8 mouse cellular contexts compared by ENCODE assay signal in genomic region chr12:100187756-100188430, GRCm38 (mm10). TPM values are rescaled to one million over a fixed set of nuclear protein-coding genes. Genes with fewer than 3 reads are reported as not detected.
DNase-seq lines count a peak whose midpoint lies in the region; ATAC-seq and TF ChIP-seq lines count a peak whose summit lies in the region.

No protein-coding gene starts in this region.

- H3ac ChIP-seq in C2C12 (ENCODE audit: control insufficient read depth, insufficient read length, low read depth): peak overlapping the region; percentile 71

- no peaks in the 10 kb centered on the region for H3K9me3 ChIP-seq in embryonic facial prominence, embryonic 10.5 days
- no peaks in the 10 kb centered on the region for H3K9me3 ChIP-seq in hindbrain, embryonic 15.5 days
- H3K9me3 ChIP-seq in liver, embryonic 11.5 days (ENCODE audit: control insufficient read depth, low read length): peaks cover 3% of the 10 kb centered on the region; the same call in 1 of the 2 replicates
- no peaks in the 10 kb centered on the region for H3K9me3 ChIP-seq in neural tube, embryonic 14.5 days (ENCODE audit: control insufficient read depth, low read length)

- H3K36me3 ChIP-seq in C2C12 (ENCODE audit: control insufficient read depth, insufficient read depth): no peaks in the 10 kb centered on the region
- H3K36me3 ChIP-seq in embryonic facial prominence, embryonic 10.5 days (replicated peaks): no peaks in the 10 kb centered on the region
- H3K36me3 ChIP-seq in hindbrain, embryonic 15.5 days: no peaks in the 10 kb centered on the region
- no peaks in the 10 kb centered on the region for H3K36me3 ChIP-seq in liver, embryonic 11.5 days (ENCODE audit: control insufficient read depth, insufficient read depth, low read length)
- H3K36me3 ChIP-seq in neural tube, embryonic 14.5 days (ENCODE audit: control insufficient read depth, insufficient read depth, low read length): no peaks in the 10 kb centered on the region

- H3K79me2 ChIP-seq in C2C12 (ENCODE audit: control insufficient read depth, insufficient read depth): no peaks in the 10 kb centered on the region

- ATAC-seq in hindbrain, embryonic 15.5 days (ENCODE audit: low FRiP score, low read depth): no peak
- no peak for ATAC-seq in liver, embryonic 11.5 days (replicated peaks; ENCODE audit: low FRiP score)
- ATAC-seq in neural tube, embryonic 14.5 days (ENCODE audit: low read depth): no peak

- WGBS in embryonic facial prominence, embryonic 10.5 days: 2% methylated on average over 29 of the region's 29 CpGs
- 1% methylated on average over 29 of the region's 29 CpGs for WGBS in hindbrain, embryonic 15.5 days
- 2% methylated on average over 29 of the region's 29 CpGs for WGBS in liver, embryonic 11.5 days
- 1% methylated on average over 29 of the region's 29 CpGs for WGBS in neural tube, embryonic 14.5 days

- peaks cover 27% of the 10 kb centered on the region for H3K4me1 ChIP-seq in embryonic facial prominence, embryonic 10.5 days
- peaks cover 22% of the 10 kb centered on the region for H3K4me1 ChIP-seq in hindbrain, embryonic 15.5 days (replicated peaks)
- H3K4me1 ChIP-seq in liver, embryonic 11.5 days (replicated peaks; ENCODE audit: control insufficient read depth, insufficient read depth, low read length): peaks cover 9% of the 10 kb centered on the region
- peaks cover 7% of the 10 kb centered on the region; the same call in 1 of the 2 replicates for H3K4me1 ChIP-seq in neural tube, embryonic 14.5 days (ENCODE audit: control insufficient read depth, insufficient read depth, low read length)

- H3K79me3 ChIP-seq in C2C12 (ENCODE audit: low read depth): no peaks in the 10 kb centered on the region

- peak overlapping the region; percentile 98 for H3K27ac ChIP-seq in embryonic facial prominence, embryonic 10.5 days (replicated peaks)
- H3K27ac ChIP-seq in hindbrain, embryonic 15.5 days (replicated peaks): peak overlapping the region; percentile 98
- peak overlapping the region; percentile 66 for H3K27ac ChIP-seq in liver, embryonic 11.5 days (ENCODE audit: low read depth, low read length)
- H3K27ac ChIP-seq in neural tube, embryonic 14.5 days (ENCODE audit: low read depth, low read length): peak overlapping the region; percentile 100

- H3K9ac ChIP-seq in hindbrain, embryonic 15.5 days: peak overlapping the region; percentile 72
- peak overlapping the region; percentile 79 for H3K9ac ChIP-seq in liver, embryonic 11.5 days (ENCODE audit: low read depth, low read length)
- peak overlapping the region; percentile 72 for H3K9ac ChIP-seq in neural tube, embryonic 14.5 days (replicated peaks; ENCODE audit: low read depth, low read length)

- no peaks in the 10 kb centered on the region for H3K27me3 ChIP-seq in C2C12 (ENCODE audit: control insufficient read depth, insufficient read depth, insufficient read length)
- H3K27me3 ChIP-seq in embryonic facial prominence, embryonic 10.5 days (replicated peaks; ENCODE audit: low read depth, poor library complexity, severe bottlenecking): no peaks in the 10 kb centered on the region
- H3K27me3 ChIP-seq in hindbrain, embryonic 15.5 days: no peaks in the 10 kb centered on the region
- H3K27me3 ChIP-seq in liver, embryonic 11.5 days (replicated peaks; ENCODE audit: control insufficient read depth, insufficient read depth, low read length): no peaks in the 10 kb centered on the region
- H3K27me3 ChIP-seq in neural tube, embryonic 14.5 days (ENCODE audit: control insufficient read depth, insufficient read depth, low read length): no peaks in the 10 kb centered on the region

- peak; percentile 40 for DNase-seq in cerebellum, adult 11 months
- DNase-seq in cerebellum, postnatal 4 days (ENCODE audit: low spot score in 2 of 2): no peak
- DNase-seq in embryonic facial prominence, embryonic 10.5 days (ENCODE audit: low spot score): no peak
- DNase-seq in liver, embryonic 11.5 days (ENCODE audit: low spot score): peak; percentile 57
- no peak for DNase-seq in retina, postnatal 1 day

- TF ChIP-seq CTCF in C2C12 (IDR thresholded peaks at IDR 0.05; ENCODE audit: control insufficient read depth, insufficient read depth, insufficient read length): no peak

- peak overlapping the region; percentile 96 for H3K4me2 ChIP-seq in hindbrain, embryonic 15.5 days
- peak overlapping the region; percentile 91 for H3K4me2 ChIP-seq in liver, embryonic 11.5 days
- H3K4me2 ChIP-seq in neural tube, embryonic 14.5 days (ENCODE audit: low read depth, low read length): peak overlapping the region; percentile 95

- peak overlapping the region; percentile 35 for H3K4me3 ChIP-seq in C2C12 (ENCODE audit: insufficient read depth, poor library complexity, severe bottlenecking)
- peak overlapping the region; percentile 75 for H3K4me3 ChIP-seq in embryonic facial prominence, embryonic 10.5 days
- peak overlapping the region; percentile 58 for H3K4me3 ChIP-seq in hindbrain, embryonic 15.5 days
- H3K4me3 ChIP-seq in liver, embryonic 11.5 days (ENCODE audit: low read depth, low read length): peak overlapping the region; percentile 68
- H3K4me3 ChIP-seq in neural tube, embryonic 14.5 days (ENCODE audit: low read depth, low read length): peak overlapping the region; percentile 56

TF ChIP-seq in C2C12, 6 proteins besides CTCF, POLR2A, EP300 and RAD21:
- no peak for TF ChIP-seq MYOD1 (IDR thresholded peaks at IDR 0.05; ENCODE audit: control insufficient read depth, insufficient read length, low read depth)
- no peak for TF ChIP-seq MYOG (IDR thresholded peaks at IDR 0.05; ENCODE audit: control insufficient read depth, extremely low read depth, insufficient read length)
- TF ChIP-seq CEBPB (IDR thresholded peaks at IDR 0.05; ENCODE audit: low read depth): no peak
- TF ChIP-seq FOSL1 (IDR thresholded peaks at IDR 0.05; ENCODE audit: insufficient read depth, low read length, poor library complexity, severe bottlenecking): no peak
- TF ChIP-seq MAX (IDR thresholded peaks at IDR 0.05): no peak
- TF ChIP-seq USF1 (IDR thresholded peaks at IDR 0.05; ENCODE audit: low read depth): no peak

RNA-seq across cellular contexts. Expression of gene Calm1, which starts 11.3 kb away (rescaled TPM):
- polyA plus RNA-seq in C2C12 (2012; fragmentation: generic; extraction: Trizol): 397 TPM
- 1,151 and 1,166 TPM in 2 replicates for polyA plus RNA-seq in embryonic facial prominence, embryonic 10.5 days (2016; fragmentation: Nextera tagmentation; extraction: Ambion mirVana)
- 2,617 and 2,778 TPM in 2 replicates for polyA plus RNA-seq in hindbrain, embryonic 15.5 days (2015; fragmentation: Nextera tagmentation; extraction: Ambion mirVana)
- polyA plus RNA-seq in liver, embryonic 11.5 days (2014; fragmentation: Nextera tagmentation; extraction: Ambion mirVana): 957 and 975 TPM in 2 replicates
- polyA plus RNA-seq in neural tube, embryonic 14.5 days (2014; fragmentation: Nextera tagmentation; extraction: Ambion mirVana): 2,436 and 2,846 TPM in 2 replicates

RNA-seq across cellular contexts. Expression of gene Nrde2, which starts 28.4 kb away (rescaled TPM):
- 10.2 TPM for polyA plus RNA-seq in C2C12 (2012; fragmentation: generic; extraction: Trizol)
- 16.0 and 16.2 TPM in 2 replicates for polyA plus RNA-seq in embryonic facial prominence, embryonic 10.5 days (2016; fragmentation: Nextera tagmentation; extraction: Ambion mirVana)
- 12.5 and 13.4 TPM in 2 replicates for polyA plus RNA-seq in hindbrain, embryonic 15.5 days (2015; fragmentation: Nextera tagmentation; extraction: Ambion mirVana)
- polyA plus RNA-seq in liver, embryonic 11.5 days (2014; fragmentation: Nextera tagmentation; extraction: Ambion mirVana): 14.0 and 14.3 TPM in 2 replicates
- 11.7 and 11.9 TPM in 2 replicates for polyA plus RNA-seq in neural tube, embryonic 14.5 days (2014; fragmentation: Nextera tagmentation; extraction: Ambion mirVana)

Comparison
In these comparisons a context has a peak if more than half of its experiments do, and no peak if none do; other contexts are left out.
1. DNase-seq: peak in cerebellum, adult 11 months (single experiment) and liver, embryonic 11.5 days (single experiment); none in cerebellum, postnatal 4 days (0 of 2), embryonic facial prominence, embryonic 10.5 days (single experiment) and retina, postnatal 1 day (single experiment).
2. Peak in every context shown above with its lines, with median percentiles within 50 percentile points of each other: H3K4me3 ChIP-seq, H3K27ac ChIP-seq, H3K4me2 ChIP-seq and H3K9ac ChIP-seq.